Mouse (Mus musculus): ENCODE measurements around the gene Slc9a3r1.

DNA sequence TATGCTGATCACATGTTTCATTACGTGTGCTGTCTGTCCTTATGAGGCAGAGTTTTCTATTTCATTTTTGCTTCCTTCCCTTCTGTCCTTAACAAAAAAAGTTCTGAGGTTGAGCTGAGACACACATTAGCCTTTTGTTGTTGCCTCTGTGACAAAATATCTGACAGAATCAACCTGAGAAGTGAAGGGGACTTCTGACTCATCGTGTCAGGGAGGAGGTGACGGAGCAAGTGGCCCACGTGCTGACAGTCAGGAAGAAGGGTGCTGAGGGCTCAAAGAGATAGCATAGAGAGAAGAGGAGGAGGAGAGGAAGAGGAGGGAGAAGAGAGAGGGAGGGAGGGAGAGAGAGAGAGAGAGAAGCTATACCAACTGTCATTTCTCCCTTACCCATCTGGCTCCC, 34.7 kb upstream of the Slc9a3r1 start:
- TF ChIP-seq POLR2A (IDR thresholded peaks at IDR 0.05; ENCODE audit: borderline replicate concordance, extremely low read depth, low read depth, low read length) (no peak), CTCF (IDR thresholded peaks at IDR 0.05; ENCODE audit: insufficient read depth, low read length) (no peak)

All from lung, adult 2 months (tissue).